Mouse (Mus musculus) liver, embryonic 14.5 days (tissue): Measurements from ENCODE around the gene Tnxb. TPM values are rescaled to one million over a fixed set of nuclear protein-coding genes. Genes with fewer than 3 reads are reported as not detected.

Source experiments
- ATAC-seq: fragments of 200-750 bp; cut with Nextera tagmentation; 2 replicates; pipeline ENCODE4 v1.8.0; 2017; ENCODE audit warnings: moderate number of reproducible peaks, mild to moderate bottlenecking, moderate library complexity; ENCODE audit not compliant: insufficient read depth
- DNase-seq, 3 experiments: peaks; one replicate each; pipeline ENCODE4 v3.0.0-alpha.2; 2012 to 2013; ENCODE audit warnings: low read depth in 3 of 3, low spot score in 3 of 3
- H3K27ac ChIP-seq: fragments of 300-500 bp; sonication (generic); 2 replicates; pipeline ENCODE4 v1.5.1; 2014; ENCODE audit warnings: moderate library complexity, mild to moderate bottlenecking, control low read depth, inconsistent platforms
- H3K27me3 ChIP-seq: fragments of 300-500 bp; sonication (generic); 2 replicates; pipeline ENCODE4 v1.6.1; 2014; ENCODE audit warnings: mild to moderate bottlenecking, low read length, moderate library complexity; ENCODE audit not compliant: control insufficient read depth, insufficient read depth
- H3K36me3 ChIP-seq: fragments of 300-500 bp; sonication (generic); replicated peaks from 2 replicates; pipeline ENCODE4 v1.6.1; 2014; ENCODE audit warnings: low read depth; ENCODE audit not compliant: control insufficient read depth, insufficient read depth
- H3K4me1 ChIP-seq, 2 experiments: fragments of 200-500 bp in 1 of 2; fragments of 300-500 bp in 1 of 2; sonication (generic) in 1 of 2; replicated peaks; 2 replicates each; pipeline ENCODE4 v1.6.1; 2012 to 2014; ENCODE audit warnings: antibody characterized with exemption in 1 of 2, inconsistent platforms in 1 of 2, low read length in 1 of 2; ENCODE audit not compliant: control insufficient read depth in 2 of 2, insufficient read depth in 2 of 2
- H3K4me2 ChIP-seq: fragments of 300-500 bp; sonication (generic); 2 replicates; pipeline ENCODE4 v1.6.1; 2014; ENCODE audit warnings: low read depth, mild to moderate bottlenecking, control low read depth, moderate library complexity
- H3K4me3 ChIP-seq, 2 experiments: fragments of 200-500 bp in 1 of 2; fragments of 300-500 bp in 1 of 2; sonication (generic) in 1 of 2; 2 replicates each; pipeline ENCODE4 v1.5.1; 2012 to 2014; ENCODE audit warnings: low read depth in 2 of 2, low read length in 2 of 2, mild to moderate bottlenecking in 2 of 2, control low read depth in 1 of 2, inconsistent platforms in 1 of 2, moderate library complexity in 1 of 2; ENCODE audit not compliant: insufficient read depth in 1 of 2
- H3K9ac ChIP-seq: fragments of 300-500 bp; sonication (generic); replicated peaks from 2 replicates; pipeline ENCODE4 v1.6.1; 2014; ENCODE audit warnings: mild to moderate bottlenecking, control low read depth, moderate library complexity
- H3K9me3 ChIP-seq: fragments of 300-500 bp; sonication (generic); 2 replicates; pipeline ENCODE4 v1.6.1; 2016; ENCODE audit warnings: low read length, mixed read lengths; ENCODE audit not compliant: control insufficient read depth
- CTCF ChIP-seq: IDR thresholded peaks from 2 replicates; pipeline ENCODE4 v1.5.1; 2016; ENCODE audit warnings: antibody characterized with exemption, low read depth, control low read depth
- EP300 ChIP-seq: IDR thresholded peaks from 2 replicates; pipeline ENCODE4 v1.6.1; 2016; ENCODE audit warnings: antibody characterized with exemption, low read depth
- whole genome bisulfite sequencing: fragments of 180-500 bp; shearing (Covaris S2); extraction: QIAGEN DNeasy Blood & Tissue Kit; methylation state at CpG from one replicate; pipeline ENCODE4 v1.1.7; 2014; ENCODE audit not compliant: insufficient replicate concordance; 5-methylcytosine and 5-hydroxymethylcytosine counted together
- polyA plus RNA-seq, 2 experiments: library from polyadenylated mRNA; depleted of rRNA in 1 of 2; stranded (reverse) in 1 of 2; unstranded in 1 of 2; fragments of >200 nt; fragmentation: Nextera tagmentation in 1 of 2; extraction: Ambion mirVana in 1 of 2; gene quantifications; 2 replicates each; pipeline versions ENCODE4 v1.2.1 to v1.2.3; 2012 to 2014

The Tnxb gene
- polyA plus RNA-seq, 2 experiments = 0.13 to 0.17 TPM

DNA sequence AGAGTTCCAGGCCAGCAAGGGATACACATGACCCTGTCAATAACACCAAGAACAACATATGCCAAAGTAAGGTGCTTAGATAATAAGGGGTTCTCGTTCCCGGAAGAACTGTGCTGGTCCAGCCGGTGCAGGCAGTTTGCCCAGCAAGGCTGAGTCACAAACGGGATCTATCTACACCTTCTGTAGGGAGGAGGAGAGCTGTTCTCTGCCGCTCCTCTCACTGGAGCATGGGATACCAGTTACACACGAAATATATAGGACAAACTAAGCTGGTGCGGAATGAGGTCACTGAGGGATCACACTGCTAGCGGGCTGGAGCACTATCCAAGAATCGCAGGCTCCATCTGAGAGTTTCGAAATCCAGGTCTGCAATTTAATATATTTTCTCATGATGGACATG is 26.4 kb upstream of the Tnxb start:
- WGBS = 64% methylated on average over 10 of the region's 10 CpGs
- ATAC-seq = no peak
- no peak for TF ChIP-seq EP300
- no peak for TF ChIP-seq CTCF
- no peak for DNase-seq
- no peaks in the 10 kb centered on the region for H3K9me3 ChIP-seq
- H3K4me3 ChIP-seq = no peak overlapping the region
- H3K27ac ChIP-seq = no peak overlapping the region
- H3K36me3 ChIP-seq = no peaks in the 10 kb centered on the region; the same call in 1 of the 2 replicates
- H3K4me1 ChIP-seq = peaks cover 13 to 26% of the 10 kb centered on the region in 2 experiments
- no peak overlapping the region for H3K4me2 ChIP-seq
- H3K27me3 ChIP-seq = no peaks in the 10 kb centered on the region; the same call in 1 of the 2 replicates
- H3K9ac ChIP-seq = no peak overlapping the region

DNA sequence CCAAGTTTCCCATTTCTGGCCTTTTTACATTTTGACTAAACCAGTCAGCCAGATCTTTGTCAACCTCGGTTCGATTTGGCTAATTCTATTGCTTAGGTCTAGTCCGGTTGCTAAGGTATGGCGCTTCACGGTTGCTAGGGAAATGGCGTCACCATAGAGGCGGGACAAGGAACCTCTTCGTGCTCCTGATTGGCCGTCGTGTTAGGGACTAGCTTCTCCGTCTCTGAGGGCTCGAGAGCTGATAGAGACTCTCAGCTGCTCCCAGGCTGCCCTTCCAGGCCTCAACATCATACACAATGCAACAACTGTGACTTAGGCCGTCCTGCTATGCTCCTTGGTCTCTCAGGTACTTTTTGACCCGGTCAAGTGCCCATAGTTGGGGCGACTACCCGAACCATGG is 25.7 kb upstream of the Tnxb start, which contains the start of gene Fkbpl:
Fkbpl (plus strand) TSS at position 157 of the 400 bp plus-strand sequence.
- H3K4me3 ChIP-seq = peak within 1 kb of the TSS; percentile 58 to 90
- peak; percentile 51 for ATAC-seq
- peak within 1 kb of the TSS; percentile 72 for H3K4me2 ChIP-seq
- H3K9me3 ChIP-seq = no peaks in the 10 kb centered on the region
- no peak for TF ChIP-seq CTCF
- no peak for TF ChIP-seq EP300
- H3K27me3 ChIP-seq = no peaks in the 10 kb centered on the region; the same call in 1 of the 2 replicates
- WGBS = under 1% methylated on average over 16 of the region's 16 CpGs
- no peaks in the 10 kb centered on the region; the same call in 1 of the 2 replicates for H3K36me3 ChIP-seq
- peak; percentile 92 to 94 (median 93) for DNase-seq
- H3K27ac ChIP-seq = peak within 1 kb of the TSS; percentile 57
- peaks cover 13 to 26% of the 10 kb centered on the region in 2 experiments for H3K4me1 ChIP-seq
- H3K9ac ChIP-seq = peak within 1 kb of the TSS; percentile 61

DNA sequence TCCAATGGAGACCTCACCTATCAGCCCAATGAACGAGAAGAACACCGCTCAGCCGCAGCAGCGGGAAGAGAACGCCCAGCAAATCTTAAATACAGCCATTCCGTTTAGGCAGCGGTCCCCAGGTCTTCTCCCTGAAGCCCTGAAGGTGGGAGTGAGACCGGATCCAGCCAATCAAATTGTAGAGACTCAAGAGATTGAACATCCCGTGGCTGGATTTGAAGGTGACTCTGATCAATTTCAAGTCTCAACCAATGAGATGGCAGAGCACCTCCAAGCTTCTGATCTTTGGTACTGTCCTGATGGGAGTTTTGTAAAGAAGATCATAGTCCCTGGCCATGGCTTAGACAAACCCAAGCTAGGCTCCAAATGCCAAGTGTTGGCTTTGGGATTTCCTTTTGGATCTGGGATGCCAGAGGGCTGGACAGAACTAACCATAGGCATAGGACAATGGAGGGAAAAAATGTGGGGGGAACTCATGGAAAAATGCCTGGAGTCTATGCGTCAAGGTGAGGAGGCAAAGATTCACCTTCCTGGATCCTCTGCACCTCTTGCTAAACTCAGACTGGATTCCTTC is 25.0 kb upstream of the Tnxb start:
- Histone ChIP-seq H3K4me2 (peak overlapping the region; percentile 72), H3K9ac (peak overlapping the region; percentile 61), H3K27me3 (no peaks in the 10 kb centered on the region; the same call in 1 of the 2 replicates), H3K36me3 (no peaks in the 10 kb centered on the region; the same call in 1 of the 2 replicates), H3K9me3 (no peaks in the 10 kb centered on the region), H3K4me1 (peaks cover 13 to 26% of the 10 kb centered on the region in 2 experiments), H3K27ac (peak overlapping the region; percentile 57; the same call in 1 of the 2 replicates), H3K4me3 (peak overlapping the region; percentile 58 to 90)
- ATAC-seq = no peak
- 45% methylated on average over 10 of the region's 10 CpGs for WGBS
- peak in 2 of 3 experiments; percentile 24 to 27 for DNase-seq
- TF ChIP-seq CTCF (no peak), EP300 (no peak)

DNA sequence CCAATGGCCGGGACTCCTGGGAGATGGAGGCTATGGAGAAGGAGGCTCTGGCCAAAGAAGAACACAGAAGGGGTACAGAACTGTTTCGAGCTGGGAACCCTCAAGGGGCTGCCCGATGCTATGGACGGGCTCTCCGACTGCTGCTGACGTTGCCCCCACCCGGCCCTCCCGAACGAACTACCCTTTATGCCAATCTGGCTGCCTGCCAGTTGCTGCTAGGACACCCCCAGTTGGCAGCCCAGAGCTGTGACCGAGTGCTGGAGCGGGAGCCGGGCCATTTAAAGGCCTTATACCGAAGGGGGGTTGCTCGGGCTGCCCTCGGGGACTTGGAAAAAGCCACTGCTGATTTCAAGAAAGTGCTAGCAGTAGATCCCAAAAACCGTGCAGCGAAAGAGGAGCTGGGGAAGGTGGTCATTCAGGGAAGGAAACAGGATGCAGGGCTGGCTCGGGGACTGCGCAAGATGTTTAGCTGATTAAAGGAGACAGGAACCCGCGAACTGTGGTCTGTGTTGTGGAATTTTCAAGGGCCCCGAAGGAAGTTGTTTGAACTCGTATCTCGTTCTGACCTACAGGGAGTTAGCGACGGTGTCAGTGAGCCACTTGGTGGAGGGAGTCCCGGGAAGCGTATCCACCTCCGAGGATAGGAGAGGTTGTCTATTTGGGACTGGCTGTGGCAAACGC is 24.4 kb upstream of the Tnxb start:
- Histone ChIP-seq H3K27me3 (no peaks in the 10 kb centered on the region; the same call in 1 of the 2 replicates), H3K9me3 (no peaks in the 10 kb centered on the region), H3K27ac (no peak overlapping the region), H3K4me2 (peak overlapping the region; percentile 72), H3K36me3 (no peaks in the 10 kb centered on the region; the same call in 1 of the 2 replicates), H3K4me3 (peak overlapping the region in 1 of 2 experiments; percentile 17; a peak in 1 of 4 replicates), H3K9ac (no peak overlapping the region), H3K4me1 (peaks cover 13 to 26% of the 10 kb centered on the region in 2 experiments)
- no peak for ATAC-seq
- WGBS = 59% methylated on average over 30 of the region's 30 CpGs
- DNase-seq = no peak
- TF ChIP-seq CTCF = no peak
- TF ChIP-seq EP300 = no peak
